Mouse (Mus musculus): ENCODE data around the gene Dop1b. TPM values are rescaled to one million over a fixed set of nuclear protein-coding genes. Genes with fewer than 3 reads are reported as not detected.

Gene Dop1b
- polyA plus RNA-seq, 1 experiment from 2014 or later, result 20.4 TPM

DNA sequence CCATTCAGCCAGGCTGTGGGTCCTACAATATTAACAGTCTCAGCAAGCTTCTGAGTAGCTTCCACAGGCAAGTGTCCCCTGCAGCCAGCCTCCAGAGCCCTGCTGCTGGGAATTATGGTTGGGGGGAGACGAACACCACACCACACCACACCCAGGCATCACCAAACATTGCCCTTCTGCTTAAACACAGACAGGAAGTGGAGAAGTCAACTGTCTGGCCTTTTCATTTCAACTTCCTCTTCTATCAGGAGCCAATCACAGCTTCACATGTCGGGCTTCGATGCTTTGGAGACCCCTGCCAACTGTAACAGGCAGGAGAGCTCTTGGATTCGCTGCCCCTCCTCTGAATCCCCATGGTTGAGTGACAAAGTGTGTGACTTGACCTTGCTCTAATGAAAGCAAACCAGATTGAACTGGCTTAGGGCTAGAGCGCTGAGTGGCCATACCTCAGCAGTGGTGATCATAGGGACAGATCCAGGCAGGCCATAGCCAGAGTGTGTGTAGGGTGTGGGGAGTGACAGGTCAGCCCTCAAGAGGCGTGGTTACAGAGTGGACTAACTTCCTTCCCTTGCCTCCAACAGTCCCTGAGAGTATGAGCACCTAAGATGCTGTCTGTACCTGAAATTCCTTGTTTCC, 20.4 kb upstream of the Dop1b start:
- Histone ChIP-seq H3K4me3 (ENCODE audit: low read depth, low read length) (no peak overlapping the region), H3K4me1 (ENCODE audit: control insufficient read depth, insufficient read depth, low read length) (no peaks in the 10 kb centered on the region), H3K4me2 (replicated peaks; ENCODE audit: low read depth, low read length) (no peak overlapping the region), H3K27ac (ENCODE audit: low read length) (no peak overlapping the region), H3K36me3 (ENCODE audit: control insufficient read depth, insufficient read depth, low read length) (no peaks in the 10 kb centered on the region), H3K9me3 (ENCODE audit: control insufficient read depth, low read depth, low read length) (no peaks in the 10 kb centered on the region), H3K9ac (replicated peaks; ENCODE audit: low read depth, low read length) (no peak overlapping the region), H3K27me3 (ENCODE audit: control insufficient read depth, insufficient read depth, low read length) (no peaks in the 10 kb centered on the region)
- 72% methylated on average over 6 of the region's 6 CpGs for WGBS
- ATAC-seq (ENCODE audit: insufficient number of reproducible peaks, insufficient read depth, low FRiP score, low read depth), result no peak

DNA sequence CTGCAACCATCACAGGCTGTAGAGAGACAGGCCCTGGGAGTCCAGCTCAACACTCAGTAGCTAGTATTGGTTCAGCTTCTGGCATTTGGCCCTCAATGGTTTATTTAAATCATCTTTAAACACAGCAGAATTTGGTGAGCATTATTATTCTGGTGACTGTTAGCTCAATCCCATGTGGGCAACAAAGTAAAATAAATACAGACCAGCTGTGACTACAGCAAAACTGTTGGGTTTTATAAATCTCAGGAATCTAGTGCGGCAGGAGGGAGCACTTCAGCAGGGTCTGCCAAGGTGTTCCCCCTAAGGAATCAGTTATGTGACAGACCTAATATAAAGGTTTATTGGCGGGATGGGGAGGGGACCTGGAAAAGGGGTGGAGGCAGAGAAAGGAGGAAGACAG, 19.0 kb upstream of the Dop1b start:
- H3K27me3 ChIP-seq (ENCODE audit: control insufficient read depth, insufficient read depth, low read length), result no peaks in the 10 kb centered on the region
- H3K4me3 ChIP-seq (ENCODE audit: low read depth, low read length), result no peak overlapping the region
- H3K36me3 ChIP-seq (ENCODE audit: control insufficient read depth, insufficient read depth, low read length), result no peaks in the 10 kb centered on the region
- no peak for ATAC-seq (ENCODE audit: insufficient number of reproducible peaks, insufficient read depth, low FRiP score, low read depth)
- H3K9me3 ChIP-seq (ENCODE audit: control insufficient read depth, low read depth, low read length), result no peaks in the 10 kb centered on the region
- 50% methylated on average over 2 of the region's 2 CpGs for WGBS
- no peak overlapping the region for H3K27ac ChIP-seq (ENCODE audit: low read length)
- no peaks in the 10 kb centered on the region for H3K4me1 ChIP-seq (ENCODE audit: control insufficient read depth, insufficient read depth, low read length)
- H3K4me2 ChIP-seq (replicated peaks; ENCODE audit: low read depth, low read length), result no peak overlapping the region
- H3K9ac ChIP-seq (replicated peaks; ENCODE audit: low read depth, low read length), result no peak overlapping the region

DNA sequence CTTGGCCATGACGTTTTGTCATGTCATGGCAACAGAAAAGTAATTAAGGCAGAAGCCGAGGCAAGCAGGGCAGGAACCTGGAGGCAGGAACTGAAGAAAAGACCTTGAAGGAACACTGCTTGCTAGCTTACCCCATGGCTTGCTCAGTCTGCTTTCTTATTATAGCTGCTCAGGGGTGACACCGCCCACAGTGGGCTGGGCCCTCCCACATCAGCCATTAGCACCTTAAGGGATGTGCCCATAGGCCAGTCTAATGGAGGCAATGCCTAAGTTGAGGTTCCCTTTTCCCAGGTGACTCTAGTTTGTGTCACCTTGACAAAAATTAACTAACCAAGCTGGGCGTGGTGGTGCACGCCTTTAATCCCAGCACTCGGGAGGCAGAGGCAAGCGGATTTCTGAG, 4.6 kb upstream of the Dop1b start:
- ATAC-seq (ENCODE audit: insufficient number of reproducible peaks, insufficient read depth, low FRiP score, low read depth), result no peak
- H3K4me2 ChIP-seq (replicated peaks; ENCODE audit: low read depth, low read length), result no peak overlapping the region
- H3K9ac ChIP-seq (replicated peaks; ENCODE audit: low read depth, low read length), result no peak overlapping the region
- H3K27me3 ChIP-seq (ENCODE audit: control insufficient read depth, insufficient read depth, low read length), result no peaks in the 10 kb centered on the region
- no peaks in the 10 kb centered on the region; the same call in 1 of the 2 replicates for H3K4me1 ChIP-seq (ENCODE audit: control insufficient read depth, insufficient read depth, low read length)
- 84% methylated on average over 7 of the region's 7 CpGs for WGBS
- no peaks in the 10 kb centered on the region for H3K9me3 ChIP-seq (ENCODE audit: control insufficient read depth, low read depth, low read length)
- no peaks in the 10 kb centered on the region for H3K36me3 ChIP-seq (ENCODE audit: control insufficient read depth, insufficient read depth, low read length)
- H3K27ac ChIP-seq (ENCODE audit: low read length), result no peak overlapping the region
- H3K4me3 ChIP-seq (ENCODE audit: low read depth, low read length), result no peak overlapping the region

DNA sequence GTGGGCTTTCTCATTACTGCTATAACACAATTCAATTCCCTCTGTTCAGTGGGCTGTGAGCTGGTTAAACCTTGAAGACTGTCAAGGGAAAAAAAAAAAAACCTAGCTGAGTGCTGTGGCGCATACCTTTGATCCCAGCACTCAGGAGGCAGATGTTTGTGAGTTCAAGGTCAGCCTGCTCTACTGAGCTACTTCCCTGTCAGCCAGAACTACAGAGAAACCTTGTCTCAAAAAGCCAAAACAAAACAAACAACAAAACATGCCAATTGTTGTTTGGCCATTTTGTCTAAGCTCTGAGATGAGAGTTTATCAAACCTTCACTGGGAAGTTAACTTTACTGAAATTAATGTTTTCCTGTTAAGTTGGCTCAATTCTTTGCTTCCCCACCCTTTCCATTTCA, 2.5 kb upstream of the Dop1b start:
- Histone ChIP-seq H3K4me2 (replicated peaks; ENCODE audit: low read depth, low read length) (no peak overlapping the region), H3K9me3 (ENCODE audit: control insufficient read depth, low read depth, low read length) (no peaks in the 10 kb centered on the region), H3K27me3 (ENCODE audit: control insufficient read depth, insufficient read depth, low read length) (no peaks in the 10 kb centered on the region), H3K9ac (replicated peaks; ENCODE audit: low read depth, low read length) (no peak overlapping the region), H3K4me3 (ENCODE audit: low read depth, low read length) (no peak overlapping the region), H3K36me3 (ENCODE audit: control insufficient read depth, insufficient read depth, low read length) (no peaks in the 10 kb centered on the region), H3K27ac (ENCODE audit: low read length) (no peak overlapping the region), H3K4me1 (ENCODE audit: control insufficient read depth, insufficient read depth, low read length) (peaks cover 6% of the 10 kb centered on the region; the same call in 1 of the 2 replicates)
- no peak for ATAC-seq (ENCODE audit: insufficient number of reproducible peaks, insufficient read depth, low FRiP score, low read depth)
- 59% methylated on average over 1 of the region's 1 CpGs for WGBS

DNA sequence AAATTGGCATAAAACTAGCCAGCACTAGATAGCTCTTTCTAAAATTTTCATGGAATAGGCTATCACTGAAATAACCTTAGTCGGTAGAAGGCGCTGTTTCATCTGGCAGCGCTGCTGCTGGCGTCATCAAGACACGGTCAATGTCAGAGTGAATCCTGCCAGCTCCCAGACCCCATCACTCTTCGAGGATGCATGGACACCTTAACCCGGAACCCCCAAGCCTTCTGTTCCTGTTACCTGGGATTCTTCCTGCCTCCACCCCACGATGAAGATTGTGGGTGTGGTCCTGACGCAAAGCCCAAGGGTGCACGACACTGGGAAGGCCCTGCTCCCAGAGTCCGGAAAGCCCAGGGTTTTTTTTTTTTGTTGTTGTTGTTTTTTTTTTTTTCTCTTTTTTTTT, 780 bp upstream of the Dop1b start:
- under 1% methylated on average over 11 of the region's 11 CpGs for WGBS
- H3K4me3 ChIP-seq (ENCODE audit: low read depth, low read length), result peak overlapping the region; percentile 77
- no peak overlapping the region for H3K27ac ChIP-seq (ENCODE audit: low read length)
- peaks cover 8% of the 10 kb centered on the region; the same call in 1 of the 2 replicates for H3K4me1 ChIP-seq (ENCODE audit: control insufficient read depth, insufficient read depth, low read length)
- H3K9ac ChIP-seq (replicated peaks; ENCODE audit: low read depth, low read length), result no peak overlapping the region
- no peaks in the 10 kb centered on the region for H3K36me3 ChIP-seq (ENCODE audit: control insufficient read depth, insufficient read depth, low read length)
- peak overlapping the region; percentile 94 for H3K4me2 ChIP-seq (replicated peaks; ENCODE audit: low read depth, low read length)
- no peaks in the 10 kb centered on the region for H3K27me3 ChIP-seq (ENCODE audit: control insufficient read depth, insufficient read depth, low read length)
- ATAC-seq (ENCODE audit: insufficient number of reproducible peaks, insufficient read depth, low FRiP score, low read depth), result peak; percentile 30; the same call in 1 of the 2 replicates
- no peaks in the 10 kb centered on the region for H3K9me3 ChIP-seq (ENCODE audit: control insufficient read depth, low read depth, low read length)

DNA sequence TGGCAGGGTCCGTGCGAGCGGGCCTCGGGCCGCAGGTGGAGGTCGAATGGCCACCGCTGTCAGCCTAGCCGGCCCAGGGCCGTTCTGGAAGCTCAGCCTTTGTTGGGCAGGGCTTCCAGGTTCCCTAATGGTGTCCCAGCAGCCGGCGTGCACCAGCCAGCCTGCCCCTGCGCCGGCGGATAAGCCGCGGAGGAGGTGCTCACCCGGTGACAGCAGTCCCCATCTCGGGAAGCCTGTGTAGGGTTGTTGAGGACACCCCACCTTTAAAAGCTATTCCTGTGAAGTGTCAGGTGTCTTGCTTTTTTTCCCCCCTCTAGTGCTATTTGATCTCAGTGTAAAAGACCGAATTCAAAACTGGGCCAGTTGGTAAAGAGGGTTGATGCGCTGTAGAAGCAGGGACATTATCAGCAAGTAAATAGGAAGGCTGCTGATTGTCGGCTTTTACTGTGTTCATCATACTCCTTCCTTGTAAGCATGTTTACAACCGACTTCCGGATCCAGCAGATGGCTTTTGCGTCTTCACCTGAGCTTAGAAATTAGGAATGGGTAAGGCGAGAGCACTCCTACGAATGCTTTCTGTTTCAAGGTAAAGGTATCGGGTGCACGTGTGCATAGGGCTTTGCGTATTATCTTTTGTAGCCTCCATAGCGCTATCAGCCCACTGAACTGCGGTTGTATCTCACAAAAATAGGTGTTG, 633 bp downstream of the Dop1b start:
- WGBS, result 8% methylated on average over 31 of the region's 31 CpGs
- Histone ChIP-seq H3K36me3 (ENCODE audit: control insufficient read depth, insufficient read depth, low read length) (no peaks in the 10 kb centered on the region; the same call in 1 of the 2 replicates), H3K4me2 (replicated peaks; ENCODE audit: low read depth, low read length) (peak overlapping the region; percentile 94), H3K27me3 (ENCODE audit: control insufficient read depth, insufficient read depth, low read length) (no peaks in the 10 kb centered on the region), H3K9me3 (ENCODE audit: control insufficient read depth, low read depth, low read length) (no peaks in the 10 kb centered on the region), H3K27ac (ENCODE audit: low read length) (peak overlapping the region; percentile 55; the same call in 1 of the 2 replicates), H3K4me3 (ENCODE audit: low read depth, low read length) (peak overlapping the region; percentile 77), H3K4me1 (ENCODE audit: control insufficient read depth, insufficient read depth, low read length) (peaks cover 13% of the 10 kb centered on the region), H3K9ac (replicated peaks; ENCODE audit: low read depth, low read length) (peak overlapping the region; percentile 67; the same call in 1 of the 2 replicates)
- no peak for ATAC-seq (ENCODE audit: insufficient number of reproducible peaks, insufficient read depth, low FRiP score, low read depth)

DNA sequence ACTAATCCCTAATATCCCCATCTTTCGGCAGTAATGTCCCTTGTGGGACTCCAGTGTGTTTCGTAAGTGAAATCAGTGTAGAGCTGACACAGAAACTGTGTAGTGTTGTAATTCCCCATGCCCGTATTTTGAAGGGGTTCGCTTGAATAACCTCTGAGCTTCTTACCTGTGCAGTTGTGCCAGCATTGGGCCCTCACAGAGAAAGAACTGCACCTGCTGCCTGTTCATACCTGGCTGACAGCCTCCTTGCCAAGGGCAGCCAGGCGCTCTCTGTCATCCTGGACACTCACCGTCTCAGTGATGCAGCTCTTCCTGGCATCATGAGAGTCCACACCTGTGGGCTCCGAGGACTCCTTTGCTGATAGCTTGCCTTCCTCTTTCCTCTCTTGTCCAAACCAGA, 1.3 kb downstream of the Dop1b start:
- Histone ChIP-seq H3K4me2 (replicated peaks; ENCODE audit: low read depth, low read length) (peak overlapping the region; percentile 94), H3K4me1 (ENCODE audit: control insufficient read depth, insufficient read depth, low read length) (peaks cover 16% of the 10 kb centered on the region), H3K4me3 (ENCODE audit: low read depth, low read length) (peak overlapping the region; percentile 77), H3K27me3 (ENCODE audit: control insufficient read depth, insufficient read depth, low read length) (no peaks in the 10 kb centered on the region), H3K36me3 (ENCODE audit: control insufficient read depth, insufficient read depth, low read length) (no peaks in the 10 kb centered on the region; the same call in 1 of the 2 replicates), H3K9me3 (ENCODE audit: control insufficient read depth, low read depth, low read length) (no peaks in the 10 kb centered on the region), H3K9ac (replicated peaks; ENCODE audit: low read depth, low read length) (no peak overlapping the region), H3K27ac (ENCODE audit: low read length) (no peak overlapping the region)
- 78% methylated on average over 7 of the region's 7 CpGs for WGBS
- no peak for ATAC-seq (ENCODE audit: insufficient number of reproducible peaks, insufficient read depth, low FRiP score, low read depth)

DNA sequence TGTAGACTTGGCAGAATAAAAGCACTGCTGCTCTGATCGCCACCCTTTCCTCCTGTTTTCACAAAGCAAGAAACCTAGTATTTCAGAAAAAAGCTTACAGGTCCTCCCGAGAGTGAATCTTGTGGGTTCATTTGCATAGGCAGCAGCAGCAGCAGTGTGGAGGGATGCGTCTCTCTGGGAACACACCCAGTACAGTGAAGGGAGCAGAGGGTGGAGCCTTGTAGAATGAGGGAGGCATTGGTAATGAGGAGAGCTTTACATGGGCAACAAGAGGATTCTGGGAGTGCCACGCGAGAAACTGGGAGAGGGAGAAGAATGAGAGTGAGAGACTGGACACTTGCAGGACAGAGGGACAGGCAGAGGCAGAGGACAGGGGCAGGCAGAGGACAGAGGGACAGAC, 2.7 kb downstream of the Dop1b start:
- no peaks in the 10 kb centered on the region for H3K27me3 ChIP-seq (ENCODE audit: control insufficient read depth, insufficient read depth, low read length)
- H3K36me3 ChIP-seq (ENCODE audit: control insufficient read depth, insufficient read depth, low read length), result no peaks in the 10 kb centered on the region; the same call in 1 of the 2 replicates
- H3K4me3 ChIP-seq (ENCODE audit: low read depth, low read length), result no peak overlapping the region
- no peaks in the 10 kb centered on the region for H3K9me3 ChIP-seq (ENCODE audit: control insufficient read depth, low read depth, low read length)
- no peak overlapping the region for H3K27ac ChIP-seq (ENCODE audit: low read length)
- H3K4me2 ChIP-seq (replicated peaks; ENCODE audit: low read depth, low read length), result no peak overlapping the region
- no peak overlapping the region for H3K9ac ChIP-seq (replicated peaks; ENCODE audit: low read depth, low read length)
- 35% methylated on average over 5 of the region's 5 CpGs for WGBS
- H3K4me1 ChIP-seq (ENCODE audit: control insufficient read depth, insufficient read depth, low read length), result peaks cover 16% of the 10 kb centered on the region
- no peak for ATAC-seq (ENCODE audit: insufficient number of reproducible peaks, insufficient read depth, low FRiP score, low read depth)
